Comparison of ENCODE assay signal across 20 mouse cellular contexts in the genomic region with DNA sequence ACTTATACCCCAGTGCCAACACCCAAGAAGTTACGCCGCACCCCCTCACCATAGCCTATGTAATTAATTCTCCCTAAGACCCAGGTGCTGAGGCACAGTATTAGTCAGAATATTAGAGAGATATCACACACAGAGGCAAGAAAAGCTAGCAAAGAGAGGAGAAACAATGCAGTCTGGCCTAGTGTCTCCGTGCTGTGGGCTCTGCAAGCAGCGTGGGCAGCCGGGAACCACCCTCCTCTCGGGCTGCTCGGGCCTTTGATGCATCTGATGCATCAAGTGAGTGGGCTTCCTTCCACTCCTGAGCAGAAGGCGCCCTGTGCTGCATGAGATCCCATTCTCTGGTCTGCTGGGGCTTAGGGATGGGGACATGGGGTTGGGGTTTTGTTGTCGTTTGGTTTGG. TPM values are rescaled to one million over a fixed set of nuclear protein-coding genes. Genes with fewer than 3 reads are reported as not detected.
DNase-seq lines count a peak whose midpoint lies in the region; ATAC-seq and TF ChIP-seq lines count a peak whose summit lies in the region.
"Had no signal": no experiment of that assay in that cellular context is flagged by ENCODE, and none has a peak within 500 bp of the region (broad histone marks: within the 10 kb centered on the region; RNA-seq: fewer than 3 reads in every experiment).

No protein-coding gene starts in this region.

- H3K27me3 ChIP-seq in hindbrain, embryonic 16.5 days (replicated peaks; ENCODE audit: control insufficient read depth, insufficient read depth, low read length): no peaks in the 10 kb centered on the region
- no peaks in the 10 kb centered on the region for H3K27me3 ChIP-seq in hindbrain, postnatal 0 days (ENCODE audit: insufficient read depth, low read length)
- no peaks in the 10 kb centered on the region for H3K27me3 ChIP-seq in megakaryocyte, embryonic 14.5 days (replicated peaks)
- H3K27me3 ChIP-seq: CH12.LX; embryonic facial prominence, embryonic 13.5 days; forebrain, embryonic 13.5 days; hindbrain, embryonic 12.5 days; Patski had no signal

- H3K4me3 ChIP-seq in hindbrain, embryonic 16.5 days (ENCODE audit: low read length): no peak overlapping the region
- no peak overlapping the region for H3K4me3 ChIP-seq in hindbrain, postnatal 0 days (ENCODE audit: low read length)
- H3K4me3 ChIP-seq in megakaryocyte, embryonic 14.5 days (replicated peaks): peak overlapping the region; percentile 67
- H3K4me3 ChIP-seq: embryonic facial prominence, embryonic 13.5 days; forebrain, embryonic 13.5 days; heart, embryonic 10.5 days; hindbrain, embryonic 12.5 days had no signal

- 84% methylated on average over 9 of the region's 9 CpGs for WGBS in hindbrain, embryonic 16.5 days
- WGBS in hindbrain, postnatal 0 days: 78% methylated on average over 9 of the region's 9 CpGs

- no peak overlapping the region for H3K9ac ChIP-seq in hindbrain, embryonic 16.5 days (ENCODE audit: low read depth, low read length)
- H3K9ac ChIP-seq in hindbrain, postnatal 0 days (replicated peaks; ENCODE audit: low read length): no peak overlapping the region
- H3K9ac ChIP-seq: embryonic facial prominence, embryonic 13.5 days; forebrain, embryonic 13.5 days; hindbrain, embryonic 12.5 days had no signal

- no peak overlapping the region for H3K4me2 ChIP-seq in hindbrain, embryonic 16.5 days (ENCODE audit: low read length)
- no peak overlapping the region for H3K4me2 ChIP-seq in hindbrain, postnatal 0 days (ENCODE audit: low read depth, low read length)
- H3K4me2 ChIP-seq: embryonic facial prominence, embryonic 13.5 days; forebrain, embryonic 13.5 days; hindbrain, embryonic 12.5 days had no signal

- H3K9me3 ChIP-seq in hindbrain, embryonic 16.5 days (ENCODE audit: control insufficient read depth, low read length): no peaks in the 10 kb centered on the region
- no peaks in the 10 kb centered on the region for H3K9me3 ChIP-seq in hindbrain, postnatal 0 days (ENCODE audit: low read length)
- H3K9me3 ChIP-seq in megakaryocyte, embryonic 14.5 days: no peaks in the 10 kb centered on the region
- H3K9me3 ChIP-seq: embryonic facial prominence, embryonic 13.5 days; forebrain, embryonic 13.5 days; heart, embryonic 10.5 days; hindbrain, embryonic 12.5 days had no signal

- DNase-seq in hindbrain, postnatal 0 days (ENCODE audit: low spot score): no peak
- DNase-seq in kidney, postnatal 14 days: no peak
- DNase-seq: adrenal gland, postnatal 25 days; cerebellum, adult 8-10 months; cerebellum, postnatal 14 days; gastrocnemius, postnatal 10 days; heart, adult 18-20 months; heart, postnatal 10 days; heart, postnatal 4 days had no signal

- ATAC-seq in hindbrain, embryonic 16.5 days: 0 out of 2 replicates have a peak, but pooled peaks have one; percentile 15
- ATAC-seq in hindbrain, postnatal 0 days: no peak
- ATAC-seq in megakaryocyte, adult 5-6 weeks (ENCODE audit: poor library complexity, severe bottlenecking): no peak
- 0 out of 2 replicates have a peak, but pooled peaks have one; percentile 15 for ATAC-seq in common myeloid progenitor, adult 5-6 weeks (replicated peaks; ENCODE audit: low read depth, poor library complexity, severe bottlenecking)
- ATAC-seq: activated CD4-positive, CD25-positive, alpha-beta regulatory T cell, adult 4 months; forebrain, embryonic 13.5 days; Patski had no signal

- no peak for TF ChIP-seq CTCF in hindbrain, postnatal 0 days (IDR thresholded peaks at IDR 0.05; ENCODE audit: low read depth)

- no peak overlapping the region for H3K27ac ChIP-seq in hindbrain, embryonic 16.5 days (ENCODE audit: low read depth, low read length)
- no peak overlapping the region for H3K27ac ChIP-seq in hindbrain, postnatal 0 days
- H3K27ac ChIP-seq: embryonic facial prominence, embryonic 13.5 days; forebrain, embryonic 13.5 days; heart, embryonic 10.5 days; hindbrain, embryonic 12.5 days had no signal

- H3K36me3 ChIP-seq in hindbrain, embryonic 16.5 days (ENCODE audit: control insufficient read depth, insufficient read depth, low read length): peaks cover 3% of the 10 kb centered on the region; the same call in 1 of the 2 replicates
- H3K36me3 ChIP-seq in hindbrain, postnatal 0 days (ENCODE audit: insufficient read depth, low read length): peaks cover 2% of the 10 kb centered on the region; the same call in 1 of the 2 replicates
- peaks cover 34% of the 10 kb centered on the region for H3K36me3 ChIP-seq in megakaryocyte, embryonic 14.5 days (replicated peaks; ENCODE audit: low read length)
- H3K36me3 ChIP-seq: embryonic facial prominence, embryonic 13.5 days; heart, embryonic 10.5 days had no signal

- H3K4me1 ChIP-seq in hindbrain, embryonic 16.5 days (ENCODE audit: control insufficient read depth, insufficient read depth, low read depth, low read length): no peaks in the 10 kb centered on the region; the same call in 1 of the 2 replicates
- no peaks in the 10 kb centered on the region for H3K4me1 ChIP-seq in hindbrain, postnatal 0 days (ENCODE audit: insufficient read depth, low read length)
- peaks cover 89% of the 10 kb centered on the region for H3K4me1 ChIP-seq in megakaryocyte, embryonic 14.5 days

RNA-seq across cellular contexts. Expression of gene Lrrc4, which starts 18.5 kb away (rescaled TPM):
- polyA plus RNA-seq in hindbrain, embryonic 16.5 days (2015; fragmentation: Nextera tagmentation; extraction: Ambion mirVana): 7.2 and 7.4 TPM in 2 replicates
- total RNA-seq in hindbrain, postnatal 0 days (2014; rRNA removed): 54.8 and 59.8 TPM in 2 replicates
- 6.0 and 6.1 TPM in 2 replicates for polyA plus RNA-seq in hindbrain, postnatal 0 days (2015; fragmentation: Nextera tagmentation; extraction: Ambion mirVana)
- 0.06 TPM in 1 of 2 replicates, not detected in the other for polyA plus RNA-seq in megakaryocyte, embryonic 14.5 days (2012; ENCODE audit: insufficient read depth, low replicate concordance)
- not detected in 2 replicates for total RNA-seq in megakaryocyte, adult 5-6 weeks (2015)
- 0.07 TPM in 1 of 2 replicates, not detected in the other for total RNA-seq in megakaryocyte, adult 5-6 weeks (2017)
- total RNA-seq in common myeloid progenitor, adult 5-6 weeks (2017): 0.37 TPM in 1 of 2 replicates, not detected in the other
- polyA plus RNA-seq: Patski had no signal

Comparison
In these comparisons a context has a peak if more than half of its experiments do, and no peak if none do; other contexts are left out.
1. ATAC-seq: peak in hindbrain, embryonic 16.5 days (single experiment) and common myeloid progenitor, adult 5-6 weeks (single experiment); none in hindbrain, postnatal 0 days (single experiment) and megakaryocyte, adult 5-6 weeks (single experiment).
2. RNA of gene Lrrc4, which starts 18.5 kb away (total RNA-seq): 54.8 to 59.8 TPM in hindbrain, postnatal 0 days; 0.37 TPM in common myeloid progenitor, adult 5-6 weeks and 0.07 TPM in megakaryocyte, adult 5-6 weeks; every median in the first group is over 10 times any median in the second.